Mouse (Mus musculus) olfactory bulb, adult 2 months (tissue): ENCODE results near the gene Smco1.

Experiments used
- CTCF ChIP-seq: fragments of 200-500 bp; IDR thresholded peaks from 2 replicates; pipeline ENCODE4 v1.5.1; 2012; ENCODE audit warnings: low read depth, mild to moderate bottlenecking, low read length, moderate library complexity; ENCODE audit not compliant: insufficient read depth
- POLR2A ChIP-seq: fragments of 200-500 bp; IDR thresholded peaks from 2 replicates; pipeline ENCODE4 v1.6.1; 2012; ENCODE audit warnings: mild to moderate bottlenecking, low read depth, low read length, moderate library complexity; ENCODE audit not compliant: insufficient read depth

DNA sequence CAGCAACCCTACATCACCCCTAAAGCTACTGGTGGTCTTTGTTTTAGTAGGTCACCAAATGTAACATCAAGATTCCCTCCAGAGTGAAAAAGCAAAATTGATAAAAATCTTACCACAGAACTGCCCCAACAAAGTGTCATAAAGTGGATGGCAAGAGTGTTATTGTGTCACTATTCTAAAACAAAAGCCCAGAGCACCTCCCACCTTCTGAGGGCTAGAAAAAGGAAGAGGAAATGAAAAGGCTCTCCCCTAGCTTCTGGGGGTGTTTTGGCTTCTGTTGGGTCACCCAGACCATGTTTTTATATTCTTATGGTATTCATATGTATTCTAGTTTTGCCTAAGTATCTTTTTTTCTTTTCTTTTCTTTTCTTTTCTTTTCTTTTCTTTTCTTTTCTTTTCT lies 48.9 kb upstream of the Smco1 start:
- TF ChIP-seq POLR2A (no peak), CTCF (no peak)
